Mouse (Mus musculus) liver, embryonic 14.5 days (tissue): ENCODE results near the gene Gata2. TPM values are rescaled to one million over a fixed set of nuclear protein-coding genes. Genes with fewer than 3 reads are reported as not detected.

Source experiments
- ATAC-seq: fragments of 200-750 bp; cut with Nextera tagmentation; 2 replicates; pipeline ENCODE4 v1.8.0; 2017; ENCODE audit warnings: moderate number of reproducible peaks, mild to moderate bottlenecking, moderate library complexity; ENCODE audit not compliant: insufficient read depth
- DNase-seq, 3 experiments: peaks; one replicate each; pipeline ENCODE4 v3.0.0-alpha.2; 2012 to 2013; ENCODE audit warnings: low read depth in 3 of 3, low spot score in 3 of 3
- H3K27ac ChIP-seq: fragments of 300-500 bp; sonication (generic); 2 replicates; pipeline ENCODE4 v1.5.1; 2014; ENCODE audit warnings: moderate library complexity, mild to moderate bottlenecking, control low read depth, inconsistent platforms
- H3K27me3 ChIP-seq: fragments of 300-500 bp; sonication (generic); 2 replicates; pipeline ENCODE4 v1.6.1; 2014; ENCODE audit warnings: mild to moderate bottlenecking, low read length, moderate library complexity; ENCODE audit not compliant: control insufficient read depth, insufficient read depth
- H3K36me3 ChIP-seq: fragments of 300-500 bp; sonication (generic); replicated peaks from 2 replicates; pipeline ENCODE4 v1.6.1; 2014; ENCODE audit warnings: low read depth; ENCODE audit not compliant: control insufficient read depth, insufficient read depth
- H3K4me1 ChIP-seq, 2 experiments: fragments of 200-500 bp in 1 of 2; fragments of 300-500 bp in 1 of 2; sonication (generic) in 1 of 2; replicated peaks; 2 replicates each; pipeline ENCODE4 v1.6.1; 2012 to 2014; ENCODE audit warnings: antibody characterized with exemption in 1 of 2, inconsistent platforms in 1 of 2, low read length in 1 of 2; ENCODE audit not compliant: control insufficient read depth in 2 of 2, insufficient read depth in 2 of 2
- H3K4me2 ChIP-seq: fragments of 300-500 bp; sonication (generic); 2 replicates; pipeline ENCODE4 v1.6.1; 2014; ENCODE audit warnings: low read depth, mild to moderate bottlenecking, control low read depth, moderate library complexity
- H3K4me3 ChIP-seq, 2 experiments: fragments of 200-500 bp in 1 of 2; fragments of 300-500 bp in 1 of 2; sonication (generic) in 1 of 2; 2 replicates each; pipeline ENCODE4 v1.5.1; 2012 to 2014; ENCODE audit warnings: low read depth in 2 of 2, low read length in 2 of 2, mild to moderate bottlenecking in 2 of 2, control low read depth in 1 of 2, inconsistent platforms in 1 of 2, moderate library complexity in 1 of 2; ENCODE audit not compliant: insufficient read depth in 1 of 2
- H3K9ac ChIP-seq: fragments of 300-500 bp; sonication (generic); replicated peaks from 2 replicates; pipeline ENCODE4 v1.6.1; 2014; ENCODE audit warnings: mild to moderate bottlenecking, control low read depth, moderate library complexity
- H3K9me3 ChIP-seq: fragments of 300-500 bp; sonication (generic); 2 replicates; pipeline ENCODE4 v1.6.1; 2016; ENCODE audit warnings: low read length, mixed read lengths; ENCODE audit not compliant: control insufficient read depth
- CTCF ChIP-seq: IDR thresholded peaks from 2 replicates; pipeline ENCODE4 v1.5.1; 2016; ENCODE audit warnings: antibody characterized with exemption, low read depth, control low read depth
- EP300 ChIP-seq: IDR thresholded peaks from 2 replicates; pipeline ENCODE4 v1.6.1; 2016; ENCODE audit warnings: antibody characterized with exemption, low read depth
- WGBS: fragments of 180-500 bp; shearing (Covaris S2); extraction: QIAGEN DNeasy Blood & Tissue Kit; methylation state at CpG from one replicate; pipeline ENCODE4 v1.1.7; 2014; ENCODE audit not compliant: insufficient replicate concordance; 5-methylcytosine and 5-hydroxymethylcytosine counted together
- polyA plus RNA-seq, 2 experiments: library from polyadenylated mRNA; depleted of rRNA in 1 of 2; stranded (reverse) in 1 of 2; unstranded in 1 of 2; fragments of >200 nt; fragmentation: Nextera tagmentation in 1 of 2; extraction: Ambion mirVana in 1 of 2; gene quantifications; 2 replicates each; pipeline versions ENCODE4 v1.2.1 to v1.2.3; 2012 to 2014

The Gata2 gene
- polyA plus RNA-seq, 2 experiments: 2.8 to 3.1 TPM

DNA sequence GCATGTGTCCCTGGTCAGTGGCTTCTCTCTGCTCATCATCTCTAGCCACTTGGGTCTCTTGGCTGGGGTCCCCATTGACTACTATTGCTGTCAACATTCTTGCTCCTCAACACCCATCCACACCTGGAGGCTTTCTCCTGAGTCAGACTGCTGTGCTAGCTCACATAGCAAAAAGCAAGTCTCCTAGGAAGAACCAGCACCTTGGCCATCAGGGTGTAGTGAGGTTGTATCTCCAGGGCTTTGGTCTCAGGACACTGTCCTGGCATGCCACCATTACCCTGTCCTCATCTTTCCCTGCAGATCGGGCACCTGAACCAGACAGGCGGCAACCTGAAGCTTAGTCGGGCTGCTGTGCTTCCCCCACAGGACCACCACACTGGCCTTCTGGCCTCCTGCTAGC, 14.6 kb downstream of the Gata2 start:
- ATAC-seq (no peak), DNase-seq (no peak)
- Histone ChIP-seq H3K27ac (no peak overlapping the region), H3K36me3 (no peaks in the 10 kb centered on the region), H3K27me3 (peaks cover 19% of the 10 kb centered on the region), H3K4me1 (peaks cover 2 to 4% of the 10 kb centered on the region in 2 experiments; a peak in 2 of 4 replicates), H3K9me3 (no peaks in the 10 kb centered on the region), H3K4me3 (no peak overlapping the region), H3K9ac (no peak overlapping the region), H3K4me2 (no peak overlapping the region)
- TF ChIP-seq CTCF (no peak), EP300 (no peak)
- 78% methylated on average over 3 of the region's 3 CpGs for WGBS

- Histone ChIP-seq H3K36me3 (no peaks in the 10 kb centered on the region), H3K4me3 (no peak overlapping the region), H3K9me3 (no peaks in the 10 kb centered on the region), H3K27me3 (peaks cover 10% of the 10 kb centered on the region), H3K9ac (no peak overlapping the region), H3K4me1 (no peaks in the 10 kb centered on the region), H3K27ac (no peak overlapping the region), H3K4me2 (no peak overlapping the region)
- no peak for TF ChIP-seq CTCF
- 73% methylated on average over 5 of the region's 5 CpGs for WGBS
- DNase-seq (no peak), ATAC-seq (no peak)
Measured at GRCm38 (mm10) chr6:88209453-88209852, 15.8 kb downstream of the Gata2 start.

GRCm38 (mm10) chr6:88210182-88210581, 16.5 kb downstream of the Gata2 start:
- TF ChIP-seq EP300 (no peak), CTCF (no peak)
- Histone ChIP-seq H3K36me3 (no peaks in the 10 kb centered on the region), H3K4me1 (no peaks in the 10 kb centered on the region), H3K4me3 (no peak overlapping the region), H3K27ac (no peak overlapping the region), H3K9me3 (no peaks in the 10 kb centered on the region), H3K27me3 (peaks cover 3% of the 10 kb centered on the region), H3K4me2 (no peak overlapping the region), H3K9ac (no peak overlapping the region)
- ATAC-seq (no peak), DNase-seq (no peak)
- 58% methylated on average over 3 of the region's 3 CpGs for WGBS

GRCm38 (mm10) chr6:88215797-88216196, 22.1 kb downstream of the Gata2 start:
- H3K4me3 ChIP-seq: no peak overlapping the region
- no peaks in the 10 kb centered on the region for H3K4me1 ChIP-seq
- DNase-seq (no peak), ATAC-seq (no peak)
- TF ChIP-seq EP300 (no peak), CTCF (no peak)
- no peak overlapping the region for H3K27ac ChIP-seq
- 56% methylated on average over 6 of the region's 6 CpGs for WGBS
- H3K9ac ChIP-seq: no peak overlapping the region
- no peaks in the 10 kb centered on the region for H3K27me3 ChIP-seq
- H3K9me3 ChIP-seq: peaks cover 3% of the 10 kb centered on the region
- H3K36me3 ChIP-seq: no peaks in the 10 kb centered on the region
- no peak overlapping the region for H3K4me2 ChIP-seq

GRCm38 (mm10) chr6:88216199-88216598, 22.5 kb downstream of the Gata2 start:
- Histone ChIP-seq H3K36me3 (no peaks in the 10 kb centered on the region), H3K9ac (no peak overlapping the region), H3K9me3 (peaks cover 3% of the 10 kb centered on the region), H3K4me1 (no peaks in the 10 kb centered on the region), H3K27me3 (no peaks in the 10 kb centered on the region), H3K27ac (no peak overlapping the region), H3K4me3 (no peak overlapping the region), H3K4me2 (no peak overlapping the region)
- TF ChIP-seq CTCF (no peak), EP300 (no peak)
- 65% methylated on average over 4 of the region's 4 CpGs for WGBS
- no peak for ATAC-seq
- no peak for DNase-seq
